Mouse (Mus musculus) CD4-positive, CD25-positive, alpha-beta regulatory T cell, adult 2 months (primary cell): ENCODE measurements around the gene Nktr.
A peak's percentile ranks its signal among the peaks of the same experiment; 100 is the strongest.

Experiments
- DNase-seq: peaks from one replicate; pipeline ENCODE4 v3.0.0-alpha.2; 2012; ENCODE audit warnings: low read depth, low spot score

Gene Nktr

DNA sequence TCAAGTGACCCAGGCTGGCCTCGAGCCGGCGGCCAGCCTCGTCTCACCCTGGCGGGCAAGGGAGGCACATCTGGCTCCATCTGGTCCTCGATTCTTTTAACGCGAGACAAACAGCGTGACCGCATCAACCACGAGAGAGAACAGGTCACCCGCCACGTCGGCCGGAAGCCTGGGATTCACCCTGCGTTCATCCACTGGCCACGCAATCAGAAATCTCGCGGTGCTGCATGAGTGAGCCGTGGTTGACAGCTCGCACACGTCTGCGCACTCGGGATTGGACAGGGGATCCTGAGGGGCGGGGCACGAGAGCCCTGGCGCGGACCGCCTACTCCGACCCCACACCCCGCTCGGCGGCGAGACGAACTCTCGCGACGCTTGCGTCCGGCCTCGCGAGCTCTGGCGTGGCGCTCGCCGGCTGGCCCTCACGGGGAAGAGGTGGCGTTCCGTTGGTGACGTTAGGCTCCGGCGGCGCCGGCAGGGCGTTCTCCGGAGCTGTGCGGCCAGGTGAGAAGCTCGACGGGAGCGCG is at the start of gene Nktr:
Gene Nktr, plus strand, starts transcription at position 378 of the 527 bp plus-strand sequence.
- DNase-seq: peak; percentile 99

- DNase-seq: peak; percentile 78
These were observed 49.6 kb upstream of the Nktr start for GRCm38 (mm10) chr9:121669348-121669791.

DNA sequence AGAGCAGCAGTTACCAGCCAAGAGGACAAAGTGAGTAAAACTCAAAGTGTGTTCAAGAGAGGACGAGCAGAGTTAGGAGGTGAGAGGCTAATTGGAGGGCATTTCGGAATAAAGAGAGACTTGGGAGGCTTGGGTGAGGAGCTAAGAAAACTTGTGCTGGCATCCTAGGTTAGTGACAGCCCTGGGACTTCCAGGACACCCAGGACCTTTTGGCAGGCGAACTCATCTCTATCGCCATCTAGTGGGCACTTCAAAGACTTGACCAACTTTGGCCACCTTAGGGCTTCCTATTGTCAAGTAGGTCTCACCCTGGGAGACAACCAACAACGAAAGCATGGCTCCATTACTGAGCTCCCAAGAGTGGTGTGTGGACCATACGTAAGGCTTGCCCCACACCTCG is 47.7 kb upstream of the Nktr start:
- DNase-seq: peak; percentile 77

DNA sequence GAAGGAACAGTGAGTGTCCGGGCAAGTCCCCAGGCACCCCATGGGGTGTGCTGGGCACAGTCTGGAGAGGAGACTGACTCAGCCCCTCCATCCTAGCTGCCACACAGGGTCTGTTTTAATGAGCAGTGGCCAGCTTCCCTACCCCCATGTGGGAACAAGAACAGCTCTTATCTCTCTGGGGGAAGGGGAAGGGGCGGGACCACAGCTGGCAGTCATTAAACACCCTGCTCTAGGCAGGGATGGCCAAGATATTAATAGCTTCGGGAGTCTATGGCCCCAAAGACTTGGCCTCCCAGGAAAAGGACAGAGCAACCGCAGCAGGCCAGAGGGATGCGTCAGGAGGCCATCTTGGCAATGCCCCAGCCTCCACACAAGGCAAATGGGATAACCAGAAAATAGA is 46.7 kb upstream of the Nktr start:
- no peak for DNase-seq

DNA sequence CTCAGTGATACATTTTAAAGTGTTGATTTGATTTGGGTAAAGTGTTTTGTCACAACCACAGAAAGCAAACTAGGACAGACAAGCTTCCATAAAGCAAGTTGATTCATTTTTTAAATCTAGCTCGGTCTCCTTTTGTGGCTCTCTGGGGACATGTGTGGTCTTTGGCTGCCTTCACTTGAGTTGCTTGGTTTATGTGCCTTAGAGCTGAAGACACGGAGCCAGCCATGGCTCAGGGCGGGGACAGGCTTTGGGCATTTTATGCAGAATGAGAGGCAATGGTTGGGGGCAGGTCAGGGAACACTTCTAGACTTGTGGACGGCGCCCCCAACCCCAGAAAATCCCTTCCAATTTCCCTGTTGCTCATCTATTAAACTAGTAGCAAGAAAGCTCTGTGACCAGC is 45.3 kb upstream of the Nktr start:
- no peak for DNase-seq

GRCm38 (mm10) chr9:121675011-121675410 is 44.0 kb upstream of the Nktr start:
- DNase-seq: peak; percentile 89

DNA sequence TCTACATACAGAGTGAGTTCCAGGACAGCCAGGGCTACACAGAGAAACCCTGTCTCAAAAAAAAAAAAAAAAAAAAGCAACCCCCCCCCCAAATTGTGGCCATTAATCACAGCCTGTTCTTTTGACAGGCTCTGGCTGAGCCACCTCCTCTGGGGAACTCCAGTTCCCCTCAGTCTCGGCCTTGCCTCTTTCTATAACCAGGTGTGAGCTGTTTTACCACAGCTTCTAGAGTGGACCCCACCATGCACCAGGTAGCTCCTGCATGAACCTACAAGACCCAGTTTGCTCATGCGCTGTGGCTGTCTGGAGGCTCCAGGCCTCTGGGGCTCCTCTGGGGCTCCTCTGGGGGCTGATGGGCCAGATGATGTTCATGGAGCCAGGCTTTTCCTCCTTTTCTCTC is 43.4 kb upstream of the Nktr start:
- peak; percentile 35 for DNase-seq

DNA sequence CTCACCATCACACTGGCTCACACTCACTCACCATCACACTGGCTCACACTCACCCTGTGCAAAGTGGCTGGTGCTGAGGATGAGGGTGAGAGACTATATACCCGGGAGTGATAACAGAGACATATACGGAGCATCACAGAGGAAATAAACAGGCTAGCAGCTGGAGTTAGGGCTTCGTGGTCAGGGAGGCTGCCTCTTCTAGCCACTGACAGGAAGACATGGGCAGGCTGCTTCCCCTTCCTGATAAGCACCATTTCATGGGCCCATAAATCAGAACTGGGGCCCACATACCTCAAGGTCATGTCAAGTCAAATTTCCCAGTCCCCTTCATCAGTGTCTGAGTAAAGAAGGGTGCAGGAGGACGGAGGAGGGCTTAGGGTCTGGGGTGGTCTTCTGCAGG is 41.9 kb upstream of the Nktr start:
- DNase-seq: peak; percentile 43

- DNase-seq: no peak
These were observed 41.5 kb upstream of the Nktr start for GRCm38 (mm10) chr9:121677476-121677875.

- DNase-seq: peak; percentile 81
These were observed 39.4 kb upstream of the Nktr start for GRCm38 (mm10) chr9:121679549-121679948.

DNA sequence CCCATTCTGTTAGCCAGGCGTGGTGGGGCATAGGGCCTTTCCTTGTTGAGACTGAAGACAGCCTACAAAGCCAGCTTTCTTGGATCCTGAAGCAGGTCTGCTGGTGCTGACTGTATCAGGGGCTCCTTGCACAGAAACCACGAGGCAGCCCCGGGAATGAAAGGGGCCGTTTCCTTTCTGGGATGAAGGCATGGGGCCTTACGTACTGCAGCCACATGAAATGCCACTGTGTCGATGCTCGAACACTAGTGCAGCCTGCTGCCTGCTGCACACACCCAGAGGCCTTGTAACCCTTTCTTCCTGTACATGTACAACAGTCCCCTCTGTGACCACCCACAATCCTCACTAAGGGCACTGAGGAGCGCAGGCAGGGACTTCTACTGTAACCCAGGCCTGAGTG is 37.8 kb upstream of the Nktr start:
- peak; percentile 54 for DNase-seq

DNA sequence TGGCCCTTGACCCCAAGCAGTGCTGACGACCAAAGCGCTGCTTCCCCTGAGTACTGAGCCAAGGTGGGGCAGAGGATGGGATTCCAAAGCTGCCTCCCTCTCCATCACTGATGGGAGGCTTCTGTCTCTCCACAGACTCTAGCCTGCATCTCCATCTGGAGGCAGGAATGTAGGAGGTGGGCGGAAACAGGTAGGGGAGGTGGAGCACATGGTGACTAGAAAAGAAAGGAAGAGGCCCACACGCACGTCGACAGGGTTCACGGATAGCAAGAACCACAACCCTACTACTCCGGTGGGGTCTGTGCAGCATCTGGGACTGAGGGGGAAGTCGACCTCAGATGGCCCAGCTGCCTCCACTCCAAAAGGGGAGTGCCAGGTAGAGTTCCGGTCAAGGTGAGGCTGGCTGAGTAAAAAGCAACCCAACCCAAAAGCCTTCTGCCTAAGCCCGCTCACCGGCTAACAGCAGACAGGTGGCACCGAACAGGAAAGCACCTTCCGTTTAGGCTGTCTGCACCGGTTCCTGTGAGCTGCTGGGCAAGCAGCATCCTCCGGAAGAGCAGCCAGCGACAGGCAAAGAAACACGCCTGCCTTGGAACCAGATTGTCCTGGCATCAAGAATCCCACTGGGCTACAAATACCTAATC is 36.8 kb upstream of the Nktr start:
- DNase-seq: peak; percentile 86

- DNase-seq: no peak
These were observed 34.3 kb upstream of the Nktr start for GRCm38 (mm10) chr9:121684702-121685101.

DNA sequence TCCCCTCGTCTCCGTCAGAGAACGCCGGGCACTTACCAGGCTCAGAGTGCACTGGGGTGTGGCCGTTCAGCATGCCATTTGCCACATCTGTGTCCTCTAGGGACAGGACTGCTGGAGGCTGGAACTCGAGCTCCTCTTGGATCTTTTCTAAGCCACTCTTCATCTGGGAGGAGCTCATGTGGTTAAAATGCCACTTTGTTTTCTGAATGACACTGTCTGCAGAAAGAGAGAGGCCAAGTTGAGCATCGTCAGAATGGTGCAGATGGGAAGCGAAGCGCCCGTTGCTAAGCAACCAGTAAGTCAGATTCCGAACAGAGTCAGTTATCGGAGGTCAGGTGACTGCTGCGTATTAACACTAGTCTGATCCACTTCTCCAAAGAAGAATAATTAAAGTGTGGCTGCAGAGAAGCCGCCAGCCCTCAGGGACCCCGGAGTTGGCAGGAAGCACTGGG is 28.7 kb upstream of the Nktr start:
- no peak for DNase-seq

- no peak for DNase-seq
These were observed 28.2 kb upstream of the Nktr start for GRCm38 (mm10) chr9:121690734-121691133.

GRCm38 (mm10) chr9:121694736-121695135 is 24.2 kb upstream of the Nktr start:
- no peak for DNase-seq

- DNase-seq: no peak
These were observed 22.3 kb upstream of the Nktr start for GRCm38 (mm10) chr9:121696626-121697025.

GRCm38 (mm10) chr9:121697150-121698049 is 21.6 kb upstream of the Nktr start:
- DNase-seq: peak; percentile 87

DNA sequence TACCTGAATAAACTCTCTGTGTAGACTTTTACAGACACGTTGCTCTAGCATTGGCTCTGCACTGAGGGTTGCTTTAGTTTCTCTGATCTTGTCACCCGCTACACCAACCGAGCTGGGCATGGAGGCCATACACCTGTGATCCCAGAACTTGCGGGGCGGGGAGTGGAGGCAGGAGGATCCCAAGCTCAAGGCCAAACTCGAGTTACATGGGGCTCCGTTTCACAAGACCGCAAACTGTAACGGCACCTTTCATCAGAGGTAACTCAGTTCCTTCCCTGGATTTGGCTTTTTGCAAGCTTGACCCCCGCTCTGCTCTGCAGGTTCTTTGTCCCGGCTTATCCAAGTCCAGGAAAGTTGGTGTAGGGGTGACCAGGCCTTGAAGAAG is 14.7 kb upstream of the Nktr start:
- DNase-seq: no peak

- DNase-seq: peak; percentile 92
These were observed 14.0 kb upstream of the Nktr start, which contains the start of gene Sec22c for GRCm38 (mm10) chr9:121704646-121705625. Gene Sec22c (minus strand): TSS chr9:121705490.

DNA sequence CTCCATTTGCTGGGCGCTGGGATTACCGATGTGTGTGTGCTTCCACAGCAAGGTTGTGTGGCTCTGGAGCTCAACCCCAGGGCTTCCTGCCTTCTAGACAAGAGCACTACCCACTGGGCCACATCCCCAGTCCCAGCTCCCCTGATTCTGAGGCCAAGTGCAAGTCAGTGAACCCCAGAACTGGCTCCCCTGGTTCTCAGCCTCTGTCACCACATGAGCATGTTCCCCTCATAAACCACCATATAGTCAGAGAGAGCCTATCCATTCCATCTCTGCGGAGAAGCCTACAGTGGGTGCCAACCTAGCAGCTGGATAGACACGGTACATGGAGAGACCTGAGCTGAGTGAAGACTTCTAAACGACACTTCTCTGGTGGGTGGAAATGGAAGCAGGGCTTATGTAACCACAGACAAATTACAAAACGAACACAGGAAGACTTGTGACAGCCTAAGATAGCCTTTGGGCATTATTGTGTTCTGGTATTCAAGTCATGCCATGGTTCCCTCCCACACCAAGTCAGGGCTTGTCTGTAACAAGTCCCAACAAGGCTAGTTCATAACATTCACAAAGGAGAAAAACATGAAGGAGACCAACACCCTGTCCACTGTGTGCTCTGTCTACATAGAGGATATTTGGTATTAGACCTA is 12.8 kb upstream of the Nktr start:
- no peak for DNase-seq
